Mouse (Mus musculus) mouse trophoblast stem cell (cell line): ENCODE data around the gene Kdm1b.

Experiments
- in situ Hi-C, 2 experiments: fragments of 300-500 bp; cut with MseI, MboI; formaldehyde crosslinking; loops; 2 replicates in 1 of 2; 3 replicates in 1 of 2; pipeline ENCODE4 v1.15.1; 2025

The Kdm1b gene

GRCm38 (mm10) chr13:47043030-47043680 lies at the start of gene Kdm1b:
Gene Kdm1b (plus strand): TSS chr13:47043499.
- in situ Hi-C loops: no loop called here

- in situ Hi-C loops: no loop called here
Measured at GRCm38 (mm10) chr13:46997355-46997754, 45.9 kb upstream of the Kdm1b start.

GRCm38 (mm10) chr13:46999498-46999897 lies 43.8 kb upstream of the Kdm1b start:
- in situ Hi-C loops: no loop called here

- in situ Hi-C loops: no loop called here
Measured at GRCm38 (mm10) chr13:47001590-47001989, 41.7 kb upstream of the Kdm1b start.

GRCm38 (mm10) chr13:47013740-47014139 lies 29.6 kb upstream of the Kdm1b start:
- in situ Hi-C loops: loop anchor here in 1 of 2 experiments (10.0 kb wide), 1 partner anchor 179 kb away; no protein-coding TSS in a partner anchor

GRCm38 (mm10) chr13:47014334-47015194 lies 28.7 kb upstream of the Kdm1b start, which contains the start of gene Nhlrc1:
Gene Nhlrc1 (minus strand): TSS chr13:47014850.
- in situ Hi-C loops: loop anchor here (5.0 to 10.0 kb wide), 2 partner anchors 180 to 182 kb away; no protein-coding TSS in a partner anchor

- in situ Hi-C loops: loop anchor here (5.0 to 10.0 kb wide), 2 partner anchors 180 to 183 kb away; no protein-coding TSS in a partner anchor
Measured at GRCm38 (mm10) chr13:47015195-47015501, 28.2 kb upstream of the Kdm1b start.

- in situ Hi-C loops: loop anchor here (5.0 to 10.0 kb wide), 2 partner anchors 182 to 185 kb away; no protein-coding TSS in a partner anchor
Measured at GRCm38 (mm10) chr13:47017259-47017658, 26.0 kb upstream of the Kdm1b start.

GRCm38 (mm10) chr13:47019774-47020173 lies 23.5 kb upstream of the Kdm1b start:
- in situ Hi-C loops: loop anchor here (5.0 to 10.0 kb wide), 2 partner anchors 185 to 187 kb away; no protein-coding TSS in a partner anchor

- in situ Hi-C loops: no loop called here
Measured at GRCm38 (mm10) chr13:47020798-47021197, 22.5 kb upstream of the Kdm1b start.

GRCm38 (mm10) chr13:47030376-47031107 lies 12.8 kb upstream of the Kdm1b start:
- in situ Hi-C loops: no loop called here

- in situ Hi-C loops: no loop called here
Measured at GRCm38 (mm10) chr13:47033602-47034001, 9.7 kb upstream of the Kdm1b start.

GRCm38 (mm10) chr13:47037946-47038345 lies 5.4 kb upstream of the Kdm1b start:
- in situ Hi-C loops: no loop called here

- in situ Hi-C loops: no loop called here
Measured at GRCm38 (mm10) chr13:47040061-47040460, 3.2 kb upstream of the Kdm1b start.

- in situ Hi-C loops: no loop called here
Measured at GRCm38 (mm10) chr13:47042024-47042633, 1.2 kb upstream of the Kdm1b start.

GRCm38 (mm10) chr13:47043833-47044616 lies 726 bp downstream of the Kdm1b start:
- in situ Hi-C loops: no loop called here

- in situ Hi-C loops: no loop called here
Measured at GRCm38 (mm10) chr13:47044617-47044947, 1.3 kb downstream of the Kdm1b start, which contains the start of gene Tpmt. Gene Tpmt (minus strand): TSS chr13:47044737.

GRCm38 (mm10) chr13:47047996-47048395 lies 4.7 kb downstream of the Kdm1b start:
- in situ Hi-C loops: no loop called here

- in situ Hi-C loops: no loop called here
Measured at GRCm38 (mm10) chr13:47050009-47050408, 6.7 kb downstream of the Kdm1b start.

- in situ Hi-C loops: no loop called here
Measured at GRCm38 (mm10) chr13:47053971-47054370, 10.7 kb downstream of the Kdm1b start.

- in situ Hi-C loops: no loop called here
Measured at GRCm38 (mm10) chr13:47056126-47056525, 12.8 kb downstream of the Kdm1b start.
